Mouse (Mus musculus) bone marrow macrophage, adult 2 months (primary cell): ENCODE results near the gene Nsl1.

Source experiments
- CTCF ChIP-seq: IDR thresholded peaks from 2 replicates; pipeline ENCODE4 v1.5.1; 2012; ENCODE audit warnings: low read depth, mild to moderate bottlenecking, low read length, moderate library complexity
- POLR2A ChIP-seq: IDR thresholded peaks from 2 replicates; pipeline ENCODE4 v1.6.1; 2012; ENCODE audit warnings: mild to moderate bottlenecking, low read depth, low read length, borderline replicate concordance

- TF ChIP-seq CTCF (no peak), POLR2A (no peak)
Measured at GRCm38 (mm10) chr1:191089355-191089754, 26.5 kb downstream of the Nsl1 start.
